Mouse (Mus musculus): ENCODE results near the gene Zbtb25. TPM values are rescaled to one million over a fixed set of nuclear protein-coding genes. Genes with fewer than 3 reads are reported as not detected.

Zbtb25 gene
- polyA plus RNA-seq, 1 experiment from 2014 or later: 16.1 TPM

- Histone ChIP-seq H3K9ac (ENCODE audit: low read length) (no peak overlapping the region), H3K9me3 (ENCODE audit: control insufficient read depth, low read length) (no peaks in the 10 kb centered on the region), H3K4me2 (ENCODE audit: low read length) (no peak overlapping the region; the same call in 1 of the 2 replicates), H3K27ac (ENCODE audit: low read depth) (no peak overlapping the region), H3K36me3 (ENCODE audit: control insufficient read depth, insufficient read depth, low read length) (no peaks in the 10 kb centered on the region), H3K4me3 (ENCODE audit: low read depth, low read length) (no peak overlapping the region), H3K4me1 (replicated peaks; ENCODE audit: control insufficient read depth, insufficient read depth, low read length) (peaks cover 27% of the 10 kb centered on the region), H3K27me3 (replicated peaks; ENCODE audit: control insufficient read depth, insufficient read depth, low read length) (no peaks in the 10 kb centered on the region)
- no peak for DNase-seq (ENCODE audit: low spot score)
- 77% methylated on average over 5 of the region's 7 CpGs for WGBS
- no peak for ATAC-seq (replicated peaks; ENCODE audit: low FRiP score, low TSS enrichment, low read depth)
Measured at GRCm38 (mm10) chr12:76372881-76373818, 3.7 kb upstream of the Zbtb25 start.

- Histone ChIP-seq H3K4me2 (ENCODE audit: low read length) (peak overlapping the region; percentile 94), H3K9ac (ENCODE audit: low read length) (peak overlapping the region; percentile 99), H3K4me3 (ENCODE audit: low read depth, low read length) (peak overlapping the region; percentile 96), H3K9me3 (ENCODE audit: control insufficient read depth, low read length) (no peaks in the 10 kb centered on the region), H3K4me1 (replicated peaks; ENCODE audit: control insufficient read depth, insufficient read depth, low read length) (peaks cover 36% of the 10 kb centered on the region), H3K27me3 (replicated peaks; ENCODE audit: control insufficient read depth, insufficient read depth, low read length) (no peaks in the 10 kb centered on the region), H3K36me3 (ENCODE audit: control insufficient read depth, insufficient read depth, low read length) (no peaks in the 10 kb centered on the region), H3K27ac (ENCODE audit: low read depth) (no peak overlapping the region)
- WGBS: 41% methylated on average over 7 of the region's 7 CpGs
- DNase-seq (ENCODE audit: low spot score) (no peak), ATAC-seq (replicated peaks; ENCODE audit: low FRiP score, low TSS enrichment, low read depth) (no peak)
Measured at GRCm38 (mm10) chr12:76372046-76372445, 2.6 kb upstream of the Zbtb25 start.

DNA sequence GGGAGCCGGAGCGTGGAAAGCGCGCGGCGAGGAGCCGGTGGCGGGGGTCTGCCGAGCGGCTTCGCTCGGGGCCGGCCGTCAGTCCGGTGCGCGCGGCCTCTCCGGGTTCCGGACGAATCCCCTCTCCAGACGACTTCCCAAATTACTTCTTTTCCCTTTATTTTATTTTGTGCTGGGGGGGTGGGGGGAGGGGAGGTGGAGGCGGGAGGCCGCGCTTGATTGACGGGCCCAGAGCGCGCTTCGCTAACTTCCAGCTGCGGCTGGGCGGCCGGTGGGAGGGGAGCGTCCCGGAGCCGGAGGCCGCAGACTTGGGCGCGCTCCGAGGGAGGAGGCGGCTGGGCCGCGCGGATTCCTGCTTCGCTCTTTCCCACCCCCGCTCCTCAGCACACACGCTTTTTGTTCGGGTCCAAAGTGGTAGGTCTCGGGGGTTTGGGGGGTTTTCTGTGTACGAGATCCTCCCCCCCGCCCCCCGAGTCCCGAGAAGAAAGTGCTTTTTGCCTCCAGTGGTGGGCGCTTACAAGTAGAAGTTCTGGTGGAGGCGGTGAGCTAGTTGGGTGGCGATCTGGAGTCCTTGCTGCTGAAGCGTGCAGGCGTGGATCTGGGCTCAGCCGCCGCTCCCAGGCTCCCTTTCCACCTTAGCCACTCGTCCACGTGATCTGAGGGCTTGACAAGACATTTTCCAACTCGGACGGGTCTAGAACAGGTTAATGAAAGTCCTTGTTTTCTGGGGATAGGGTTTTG is 1.6 kb upstream of the Zbtb25 start:
- Histone ChIP-seq H3K27ac (ENCODE audit: low read depth) (peak overlapping the region; percentile 100), H3K27me3 (replicated peaks; ENCODE audit: control insufficient read depth, insufficient read depth, low read length) (no peaks in the 10 kb centered on the region), H3K9me3 (ENCODE audit: control insufficient read depth, low read length) (no peaks in the 10 kb centered on the region), H3K4me1 (replicated peaks; ENCODE audit: control insufficient read depth, insufficient read depth, low read length) (peaks cover 36% of the 10 kb centered on the region), H3K4me2 (ENCODE audit: low read length) (peak overlapping the region; percentile 94), H3K4me3 (ENCODE audit: low read depth, low read length) (peak overlapping the region; percentile 96), H3K36me3 (ENCODE audit: control insufficient read depth, insufficient read depth, low read length) (no peaks in the 10 kb centered on the region), H3K9ac (ENCODE audit: low read length) (peak overlapping the region; percentile 99)
- ATAC-seq (replicated peaks; ENCODE audit: low FRiP score, low TSS enrichment, low read depth): peak; percentile 60
- peak; percentile 89 for DNase-seq (ENCODE audit: low spot score)
- under 1% methylated on average over 57 of the region's 63 CpGs for WGBS

DNA sequence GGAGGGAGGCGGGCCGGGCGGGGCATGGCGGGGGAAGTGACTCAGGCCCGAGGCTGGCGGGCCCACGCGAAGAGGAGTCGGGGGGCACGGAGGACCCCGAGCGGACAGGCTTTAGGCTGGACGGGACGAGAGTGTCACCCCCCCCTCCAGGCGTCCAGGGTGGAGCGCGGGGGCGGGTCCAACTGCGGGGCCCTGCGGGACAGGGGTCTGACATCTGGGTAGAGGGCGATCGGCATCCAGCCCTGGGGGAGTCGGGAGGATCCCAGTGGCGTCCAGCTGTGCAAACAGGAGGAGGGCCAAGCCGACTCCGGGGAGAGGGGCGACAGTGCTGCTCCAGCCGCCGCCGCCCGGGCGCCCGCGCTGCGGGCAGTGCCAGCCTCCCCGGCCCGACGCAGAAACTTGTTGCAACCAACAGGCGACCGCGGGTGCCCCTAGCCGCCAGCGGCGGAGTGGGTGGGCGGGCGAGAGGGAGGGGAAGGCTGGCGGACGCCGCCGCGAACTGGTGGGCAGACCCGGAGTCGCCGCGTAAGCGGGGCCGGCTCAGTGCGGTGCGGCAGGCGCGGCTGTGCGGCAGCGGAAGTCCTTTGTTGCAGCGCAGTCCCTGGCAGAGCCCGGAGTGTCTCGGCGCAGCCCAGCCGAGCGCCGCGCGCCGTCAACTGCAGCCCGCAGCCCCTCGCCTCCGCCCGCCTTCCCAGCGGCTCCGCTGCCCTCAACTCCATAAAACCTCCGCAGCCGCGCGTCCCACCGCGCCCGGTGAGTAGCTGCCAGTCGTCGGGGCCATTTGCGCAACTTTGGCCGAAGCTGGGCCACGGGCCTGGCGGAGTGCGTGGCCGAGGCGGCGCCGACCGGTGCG is 802 bp upstream of the Zbtb25 start, which contains the start of gene Zbtb1:
TSS of gene Zbtb1 (plus strand) at position 289 of the 853 bp plus-strand sequence.
- peak within 1 kb of the TSS; percentile 96 for H3K4me3 ChIP-seq (ENCODE audit: low read depth, low read length)
- H3K27me3 ChIP-seq (replicated peaks; ENCODE audit: control insufficient read depth, insufficient read depth, low read length): no peaks in the 10 kb centered on the region
- ATAC-seq (replicated peaks; ENCODE audit: low FRiP score, low TSS enrichment, low read depth) (peak; percentile 68), DNase-seq (ENCODE audit: low spot score) (peak; percentile 92)
- under 1% methylated on average over 84 of the region's 99 CpGs for WGBS
- peaks cover 36% of the 10 kb centered on the region for H3K4me1 ChIP-seq (replicated peaks; ENCODE audit: control insufficient read depth, insufficient read depth, low read length)
- peak within 1 kb of the TSS; percentile 99 for H3K9ac ChIP-seq (ENCODE audit: low read length)
- peak within 1 kb of the TSS; percentile 94 for H3K4me2 ChIP-seq (ENCODE audit: low read length)
- H3K36me3 ChIP-seq (ENCODE audit: control insufficient read depth, insufficient read depth, low read length): no peaks in the 10 kb centered on the region
- H3K27ac ChIP-seq (ENCODE audit: low read depth): peak within 1 kb of the TSS; percentile 100
- no peaks in the 10 kb centered on the region for H3K9me3 ChIP-seq (ENCODE audit: control insufficient read depth, low read length)

DNA sequence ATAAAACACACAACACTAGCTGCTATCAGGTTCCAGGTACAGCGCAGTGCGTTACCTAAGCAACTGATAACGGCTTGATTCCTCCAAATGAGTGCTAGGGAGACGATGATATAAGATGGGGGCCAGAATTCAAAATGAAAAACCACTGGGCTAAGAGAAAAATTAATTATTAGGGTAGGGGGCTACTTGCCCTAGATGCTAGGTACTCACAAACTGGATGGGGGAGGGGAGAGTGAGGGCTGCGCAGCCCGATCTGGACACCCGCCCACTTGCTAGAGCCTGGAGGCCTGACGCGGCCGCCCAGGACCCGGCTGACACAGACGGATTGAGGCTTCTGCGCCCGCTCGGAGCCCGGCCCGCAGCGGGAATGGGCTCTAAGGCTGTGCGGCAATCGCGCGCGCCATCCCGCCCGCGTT is 604 bp downstream of the Zbtb25 start:
- DNase-seq (ENCODE audit: low spot score) (no peak), ATAC-seq (replicated peaks; ENCODE audit: low FRiP score, low TSS enrichment, low read depth) (peak; percentile 40)
- H3K4me3 ChIP-seq (ENCODE audit: low read depth, low read length): peak overlapping the region; percentile 96
- peak overlapping the region; percentile 100 for H3K27ac ChIP-seq (ENCODE audit: low read depth)
- H3K36me3 ChIP-seq (ENCODE audit: control insufficient read depth, insufficient read depth, low read length): no peaks in the 10 kb centered on the region
- H3K4me2 ChIP-seq (ENCODE audit: low read length): peak overlapping the region; percentile 94
- 1% methylated on average over 26 of the region's 26 CpGs for WGBS
- peaks cover 33% of the 10 kb centered on the region for H3K4me1 ChIP-seq (replicated peaks; ENCODE audit: control insufficient read depth, insufficient read depth, low read length)
- H3K9me3 ChIP-seq (ENCODE audit: control insufficient read depth, low read length): no peaks in the 10 kb centered on the region
- no peaks in the 10 kb centered on the region for H3K27me3 ChIP-seq (replicated peaks; ENCODE audit: control insufficient read depth, insufficient read depth, low read length)
- H3K9ac ChIP-seq (ENCODE audit: low read length): peak overlapping the region; percentile 99

- peak overlapping the region; percentile 96 for H3K4me3 ChIP-seq (ENCODE audit: low read depth, low read length)
- 12% methylated on average over 9 of the region's 9 CpGs for WGBS
- peak overlapping the region; percentile 100; the same call in 1 of the 2 replicates for H3K27ac ChIP-seq (ENCODE audit: low read depth)
- DNase-seq (ENCODE audit: low spot score) (no peak), ATAC-seq (replicated peaks; ENCODE audit: low FRiP score, low TSS enrichment, low read depth) (no peak)
- no peaks in the 10 kb centered on the region for H3K9me3 ChIP-seq (ENCODE audit: control insufficient read depth, low read length)
- H3K27me3 ChIP-seq (replicated peaks; ENCODE audit: control insufficient read depth, insufficient read depth, low read length): no peaks in the 10 kb centered on the region
- peaks cover 31% of the 10 kb centered on the region for H3K4me1 ChIP-seq (replicated peaks; ENCODE audit: control insufficient read depth, insufficient read depth, low read length)
- H3K36me3 ChIP-seq (ENCODE audit: control insufficient read depth, insufficient read depth, low read length): no peaks in the 10 kb centered on the region
- H3K9ac ChIP-seq (ENCODE audit: low read length): peak overlapping the region; percentile 99
- H3K4me2 ChIP-seq (ENCODE audit: low read length): peak overlapping the region; percentile 94
Measured at GRCm38 (mm10) chr12:76368201-76368789, 1.1 kb downstream of the Zbtb25 start.

DNA sequence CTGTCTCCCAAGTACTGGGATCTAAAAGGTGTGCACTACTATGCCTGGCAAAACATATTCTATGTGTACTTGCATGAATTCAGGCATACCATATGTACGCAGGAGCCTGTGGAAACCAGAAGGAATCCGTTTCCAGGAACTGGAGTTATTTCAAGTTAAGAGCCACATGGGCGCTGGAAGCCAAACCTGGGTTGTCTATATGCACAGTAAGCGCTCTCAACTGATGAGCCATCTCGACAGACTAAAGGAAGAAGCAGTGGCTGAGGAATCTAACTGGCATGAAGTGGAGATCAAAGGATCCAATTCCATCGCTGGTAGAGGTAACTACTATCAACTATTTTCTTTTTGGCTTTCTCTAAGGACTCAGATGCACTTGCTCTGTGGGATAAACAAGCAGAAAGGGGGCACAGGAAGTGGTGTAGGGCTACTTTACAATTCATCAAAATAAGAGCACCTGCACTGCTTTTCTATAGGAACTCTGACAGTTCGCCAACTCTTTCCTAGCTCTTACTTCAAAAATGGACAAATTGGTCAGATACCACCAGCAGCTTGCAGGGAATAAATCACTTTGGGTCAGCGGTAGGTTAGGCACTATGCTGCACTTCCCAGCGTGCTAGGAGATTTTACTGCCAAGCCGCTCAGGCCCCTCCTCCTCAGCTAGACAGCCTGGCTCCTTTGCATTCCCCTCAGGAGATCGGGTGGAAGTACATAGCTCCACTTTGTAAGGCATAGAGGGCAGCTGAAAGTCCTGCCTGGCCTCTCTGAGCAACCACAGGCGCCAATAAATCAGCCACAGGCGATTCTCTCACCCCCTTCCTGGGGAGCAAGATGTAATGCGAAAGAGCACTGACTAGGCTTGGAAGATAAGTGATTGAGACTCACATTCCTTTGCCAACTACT is 2.1 kb downstream of the Zbtb25 start:
- no peaks in the 10 kb centered on the region for H3K9me3 ChIP-seq (ENCODE audit: control insufficient read depth, low read length)
- H3K27me3 ChIP-seq (replicated peaks; ENCODE audit: control insufficient read depth, insufficient read depth, low read length): no peaks in the 10 kb centered on the region
- peaks cover 25% of the 10 kb centered on the region for H3K4me1 ChIP-seq (replicated peaks; ENCODE audit: control insufficient read depth, insufficient read depth, low read length)
- WGBS: 19% methylated on average over 14 of the region's 14 CpGs
- no peak overlapping the region for H3K27ac ChIP-seq (ENCODE audit: low read depth)
- H3K4me3 ChIP-seq (ENCODE audit: low read depth, low read length): no peak overlapping the region
- no peak for ATAC-seq (replicated peaks; ENCODE audit: low FRiP score, low TSS enrichment, low read depth)
- DNase-seq (ENCODE audit: low spot score): peak; percentile 62
- no peak overlapping the region for H3K9ac ChIP-seq (ENCODE audit: low read length)
- no peaks in the 10 kb centered on the region for H3K36me3 ChIP-seq (ENCODE audit: control insufficient read depth, insufficient read depth, low read length)
- H3K4me2 ChIP-seq (ENCODE audit: low read length): peak overlapping the region; percentile 94

Data from intestine, embryonic 14.5 days (tissue).